Mouse (Mus musculus): ENCODE measurements at regions not wholly inside any gene's neighbourhood (a gene's known extent, or its start where the extent isn't known, plus 50 kb on each side); places are given as distances from the start of the nearest gene placed in this dataset.

DNA sequence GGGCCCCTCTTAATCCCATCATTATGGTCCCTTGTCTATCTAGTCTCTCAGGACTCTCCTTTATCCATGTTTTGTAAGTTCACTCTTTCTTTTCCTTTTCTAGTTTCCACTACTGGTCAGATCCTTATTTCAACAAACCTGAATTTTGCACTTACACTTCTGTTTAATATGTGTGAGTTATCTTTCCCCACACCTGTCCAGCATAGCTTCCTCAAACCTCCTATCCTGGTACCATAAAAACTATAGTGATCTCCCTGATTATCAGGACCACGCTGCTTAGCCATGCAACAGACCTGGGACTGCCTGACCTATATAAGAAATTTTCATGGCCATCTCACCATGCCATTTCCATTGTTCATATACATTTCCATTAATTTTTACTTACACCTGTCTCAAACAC is 219.6 kb upstream of the Rasa1 start:
- Histone ChIP-seq H3K4me3 (no peak overlapping the region), H3K27me3 (ENCODE audit: control insufficient read depth, insufficient read depth, insufficient read length) (no peaks in the 10 kb centered on the region), H3K79me2 (ENCODE audit: control insufficient read depth, insufficient read depth) (no peaks in the 10 kb centered on the region), H3K4me2 (ENCODE audit: low read depth) (no peak overlapping the region), H3K36me3 (ENCODE audit: control insufficient read depth, insufficient read depth) (no peaks in the 10 kb centered on the region), H3ac (ENCODE audit: control insufficient read depth, insufficient read length) (no peak overlapping the region)
- TF ChIP-seq CEBPB (IDR thresholded peaks at IDR 0.05; ENCODE audit: insufficient read depth, poor library complexity, severe bottlenecking), result no peak
- no peak for TF ChIP-seq TCF3 (IDR thresholded peaks at IDR 0.05; ENCODE audit: insufficient read length, low read depth)
- no peak for TF ChIP-seq MAX (IDR thresholded peaks at IDR 0.05; ENCODE audit: low read depth)
- no peak for TF ChIP-seq REST (IDR thresholded peaks at IDR 0.05; ENCODE audit: insufficient read depth, insufficient read length)
- no peak for TF ChIP-seq USF1 (IDR thresholded peaks at IDR 0.05; ENCODE audit: low read depth)
- no peak for TF ChIP-seq MYOG (IDR thresholded peaks at IDR 0.05; ENCODE audit: control insufficient read depth in 1 of 3, insufficient read depth in 1 of 3, insufficient read length in 2 of 3, low read depth in 2 of 3)
- TF ChIP-seq MYOD1 (IDR thresholded peaks at IDR 0.05; ENCODE audit: control insufficient read depth in 1 of 3, insufficient read length in 2 of 3, low read depth in 2 of 3), result no peak
- no peak for TF ChIP-seq POLR2AphosphoS2 (IDR thresholded peaks at IDR 0.05; ENCODE audit: insufficient read length, low read depth)
- no peak for TF ChIP-seq TCF12 (IDR thresholded peaks at IDR 0.05; ENCODE audit: insufficient read depth, poor library complexity, severe bottlenecking)
- no peak for TF ChIP-seq SRF (IDR thresholded peaks at IDR 0.05; ENCODE audit: control insufficient read depth, insufficient read length, low read depth)
- no peak for TF ChIP-seq POLR2A (IDR thresholded peaks at IDR 0.05; ENCODE audit: insufficient read length, low read depth)
- no peak for TF ChIP-seq E2F4 (IDR thresholded peaks at IDR 0.05; ENCODE audit: insufficient read depth)

GRCm38 (mm10) chr13:85507374-85508101 is 218.6 kb upstream of the Rasa1 start:
- Histone ChIP-seq H3K27me3 (ENCODE audit: control insufficient read depth, insufficient read depth, insufficient read length) (no peaks in the 10 kb centered on the region), H3K4me2 (ENCODE audit: low read depth) (peak overlapping the region; percentile 44), H3K79me2 (ENCODE audit: control insufficient read depth, insufficient read depth) (no peaks in the 10 kb centered on the region), H3ac (ENCODE audit: control insufficient read depth, insufficient read length) (no peak overlapping the region), H3K4me3 (no peak overlapping the region), H3K36me3 (ENCODE audit: control insufficient read depth, insufficient read depth) (no peaks in the 10 kb centered on the region)
- TF ChIP-seq MYOD1 (IDR thresholded peaks at IDR 0.05; ENCODE audit: control insufficient read depth in 1 of 3, insufficient read length in 2 of 3, low read depth in 2 of 3) (peak in 1 of 3 experiments; percentile 24), POLR2AphosphoS2 (IDR thresholded peaks at IDR 0.05; ENCODE audit: insufficient read length, low read depth) (no peak), REST (IDR thresholded peaks at IDR 0.05; ENCODE audit: insufficient read depth, insufficient read length) (no peak), MAX (IDR thresholded peaks at IDR 0.05; ENCODE audit: low read depth) (no peak), USF1 (IDR thresholded peaks at IDR 0.05; ENCODE audit: low read depth) (no peak)

- Histone ChIP-seq H3K4me2 (ENCODE audit: low read depth) (peak overlapping the region; percentile 21), H3ac (ENCODE audit: control insufficient read depth, insufficient read length) (no peak overlapping the region), H3K4me3 (no peak overlapping the region), H3K27me3 (ENCODE audit: control insufficient read depth, insufficient read depth, insufficient read length) (no peaks in the 10 kb centered on the region), H3K36me3 (ENCODE audit: control insufficient read depth, insufficient read depth) (no peaks in the 10 kb centered on the region), H3K79me2 (ENCODE audit: control insufficient read depth, insufficient read depth) (no peaks in the 10 kb centered on the region)
- no peak for TF ChIP-seq POLR2A (IDR thresholded peaks at IDR 0.05; ENCODE audit: insufficient read length, low read depth)
- peak in 2 of 3 experiments; percentile 84 to 91 for TF ChIP-seq MYOD1 (IDR thresholded peaks at IDR 0.05; ENCODE audit: control insufficient read depth in 1 of 3, insufficient read length in 2 of 3, low read depth in 2 of 3)
- TF ChIP-seq MYOG (IDR thresholded peaks at IDR 0.05; ENCODE audit: control insufficient read depth in 1 of 3, insufficient read depth in 1 of 3, insufficient read length in 2 of 3, low read depth in 2 of 3), result peak in 2 of 3 experiments; percentile 40 to 53
- TF ChIP-seq TCF12 (IDR thresholded peaks at IDR 0.05; ENCODE audit: insufficient read depth, poor library complexity, severe bottlenecking), result peak; percentile 20
Observed at GRCm38 (mm10) chr13:85506875-85507274, 217.9 kb upstream of the Rasa1 start.

GRCm38 (mm10) chr13:85506030-85506429 is 217.1 kb upstream of the Rasa1 start:
- no peak overlapping the region for H3ac ChIP-seq (ENCODE audit: control insufficient read depth, insufficient read length)
- no peak overlapping the region for H3K4me2 ChIP-seq (ENCODE audit: low read depth)
- H3K79me2 ChIP-seq (ENCODE audit: control insufficient read depth, insufficient read depth), result no peaks in the 10 kb centered on the region
- H3K27me3 ChIP-seq (ENCODE audit: control insufficient read depth, insufficient read depth, insufficient read length), result no peaks in the 10 kb centered on the region
- no peak overlapping the region for H3K4me3 ChIP-seq
- H3K36me3 ChIP-seq (ENCODE audit: control insufficient read depth, insufficient read depth), result no peaks in the 10 kb centered on the region
- TF ChIP-seq POLR2A (IDR thresholded peaks at IDR 0.05; ENCODE audit: insufficient read length, low read depth), result no peak
- TF ChIP-seq REST (IDR thresholded peaks at IDR 0.05; ENCODE audit: insufficient read depth, insufficient read length), result no peak
- TF ChIP-seq E2F4 (IDR thresholded peaks at IDR 0.05; ENCODE audit: insufficient read depth), result no peak
- no peak for TF ChIP-seq SRF (IDR thresholded peaks at IDR 0.05; ENCODE audit: control insufficient read depth, insufficient read length, low read depth)
- TF ChIP-seq TCF3 (IDR thresholded peaks at IDR 0.05; ENCODE audit: insufficient read length, low read depth), result no peak
- no peak for TF ChIP-seq CEBPB (IDR thresholded peaks at IDR 0.05; ENCODE audit: insufficient read depth, poor library complexity, severe bottlenecking)
- no peak for TF ChIP-seq POLR2AphosphoS2 (IDR thresholded peaks at IDR 0.05; ENCODE audit: insufficient read length, low read depth)
- TF ChIP-seq MAX (IDR thresholded peaks at IDR 0.05; ENCODE audit: low read depth), result no peak
- no peak for TF ChIP-seq TCF12 (IDR thresholded peaks at IDR 0.05; ENCODE audit: insufficient read depth, poor library complexity, severe bottlenecking)
- no peak for TF ChIP-seq USF1 (IDR thresholded peaks at IDR 0.05; ENCODE audit: low read depth)

DNA sequence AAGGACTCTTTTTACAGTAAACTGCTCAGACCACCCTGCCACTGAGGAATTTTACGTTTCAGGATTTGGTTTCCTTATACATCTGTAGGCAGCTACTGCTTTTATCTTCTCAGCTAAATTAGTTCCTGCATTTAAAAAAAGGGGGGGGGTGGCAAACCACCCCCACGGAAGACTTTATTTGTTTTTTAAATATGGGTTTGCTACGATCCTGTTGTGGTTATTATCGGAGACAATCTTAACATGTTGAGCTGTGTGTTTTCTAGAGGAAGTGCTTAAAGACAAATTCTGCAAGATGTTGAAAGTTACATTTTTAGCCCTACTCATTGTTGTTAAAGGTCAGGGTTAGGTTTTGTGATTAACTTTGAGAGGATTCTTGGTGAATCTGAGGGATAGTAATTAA is 216.1 kb upstream of the Rasa1 start:
- H3K79me2 ChIP-seq (ENCODE audit: control insufficient read depth, insufficient read depth), result no peaks in the 10 kb centered on the region
- H3K27me3 ChIP-seq (ENCODE audit: control insufficient read depth, insufficient read depth, insufficient read length), result no peaks in the 10 kb centered on the region
- TF ChIP-seq TCF12 (IDR thresholded peaks at IDR 0.05; ENCODE audit: insufficient read depth, poor library complexity, severe bottlenecking) (no peak), USF1 (IDR thresholded peaks at IDR 0.05; ENCODE audit: low read depth) (no peak), MYOD1 (IDR thresholded peaks at IDR 0.05; ENCODE audit: control insufficient read depth in 1 of 3, insufficient read length in 2 of 3, low read depth in 2 of 3) (no peak), SRF (IDR thresholded peaks at IDR 0.05; ENCODE audit: control insufficient read depth, insufficient read length, low read depth) (no peak), TCF3 (IDR thresholded peaks at IDR 0.05; ENCODE audit: insufficient read length, low read depth) (no peak), CEBPB (IDR thresholded peaks at IDR 0.05; ENCODE audit: insufficient read depth, poor library complexity, severe bottlenecking) (no peak), E2F4 (IDR thresholded peaks at IDR 0.05; ENCODE audit: insufficient read depth) (no peak), MAX (IDR thresholded peaks at IDR 0.05; ENCODE audit: low read depth) (no peak), MYOG (IDR thresholded peaks at IDR 0.05; ENCODE audit: control insufficient read depth in 1 of 3, insufficient read depth in 1 of 3, insufficient read length in 2 of 3, low read depth in 2 of 3) (no peak)
- no peak overlapping the region for H3ac ChIP-seq (ENCODE audit: control insufficient read depth, insufficient read length)
- no peaks in the 10 kb centered on the region for H3K36me3 ChIP-seq (ENCODE audit: control insufficient read depth, insufficient read depth)
- H3K4me3 ChIP-seq, result no peak overlapping the region
- H3K4me2 ChIP-seq (ENCODE audit: low read depth), result no peak overlapping the region
